Mouse (Mus musculus): ENCODE measurements at regions not wholly inside any gene's neighbourhood (a gene's known extent, or its start where the extent isn't known, plus 50 kb on each side); places are given as distances from the start of the nearest gene placed in this dataset.

- H3K4me3 ChIP-seq: no peak overlapping the region
- H3K36me3 ChIP-seq: no peaks in the 10 kb centered on the region
- H3K27me3 ChIP-seq (ENCODE audit: low read depth, poor library complexity, severe bottlenecking): no peaks in the 10 kb centered on the region
- H3K9me3 ChIP-seq (replicated peaks): no peaks in the 10 kb centered on the region
- no peak overlapping the region for H3K27ac ChIP-seq
- no peaks in the 10 kb centered on the region for H3K4me1 ChIP-seq
- DNase-seq (ENCODE audit: low spot score): no peak
- WGBS: 74% methylated on average over 6 of the region's 6 CpGs
Observed at GRCm38 (mm10) chr10:119146342-119146741, 93.5 kb downstream of the Cand1 start.

GRCm38 (mm10) chr10:119142866-119143265 is 97.0 kb downstream of the Cand1 start:
- Histone ChIP-seq H3K4me1 (peaks cover 3% of the 10 kb centered on the region; the same call in 1 of the 2 replicates), H3K4me3 (no peak overlapping the region), H3K27me3 (ENCODE audit: low read depth, poor library complexity, severe bottlenecking) (no peaks in the 10 kb centered on the region), H3K9me3 (replicated peaks) (no peaks in the 10 kb centered on the region), H3K27ac (no peak overlapping the region), H3K36me3 (no peaks in the 10 kb centered on the region)
- 95% methylated on average over 6 of the region's 6 CpGs for WGBS
- DNase-seq (ENCODE audit: low spot score): no peak

GRCm38 (mm10) chr10:119142307-119142706 is 97.5 kb downstream of the Cand1 start:
- no peak overlapping the region for H3K27ac ChIP-seq
- no peaks in the 10 kb centered on the region for H3K36me3 ChIP-seq
- 92% methylated on average over 5 of the region's 5 CpGs for WGBS
- DNase-seq (ENCODE audit: low spot score): no peak
- no peak overlapping the region for H3K4me3 ChIP-seq
- H3K27me3 ChIP-seq (ENCODE audit: low read depth, poor library complexity, severe bottlenecking): no peaks in the 10 kb centered on the region
- peaks cover 3% of the 10 kb centered on the region; the same call in 1 of the 2 replicates for H3K4me1 ChIP-seq
- H3K9me3 ChIP-seq (replicated peaks): no peaks in the 10 kb centered on the region

- H3K36me3 ChIP-seq: no peaks in the 10 kb centered on the region
- no peak for DNase-seq (ENCODE audit: low spot score)
- no peak overlapping the region for H3K4me3 ChIP-seq
- no peaks in the 10 kb centered on the region for H3K9me3 ChIP-seq (replicated peaks)
- H3K4me1 ChIP-seq: peaks cover 15% of the 10 kb centered on the region; the same call in 1 of the 2 replicates
- 75% methylated on average over 6 of the region's 6 CpGs for WGBS
- no peak overlapping the region for H3K27ac ChIP-seq
- H3K27me3 ChIP-seq (ENCODE audit: low read depth, poor library complexity, severe bottlenecking): 0 out of 2 replicates have a peak, but pooled peaks cover 7% of the 10 kb centered on the region
Observed at GRCm38 (mm10) chr10:119138237-119138636, 101.6 kb downstream of the Cand1 start.

GRCm38 (mm10) chr10:119135489-119135924 is 104.3 kb downstream of the Cand1 start:
- DNase-seq (ENCODE audit: low spot score): no peak
- 0 out of 2 replicates have a peak, but pooled peaks cover 7% of the 10 kb centered on the region for H3K27me3 ChIP-seq (ENCODE audit: low read depth, poor library complexity, severe bottlenecking)
- no peak overlapping the region for H3K4me3 ChIP-seq
- H3K36me3 ChIP-seq: no peaks in the 10 kb centered on the region
- WGBS: 39% methylated on average over 11 of the region's 11 CpGs
- no peak overlapping the region for H3K27ac ChIP-seq
- no peaks in the 10 kb centered on the region for H3K9me3 ChIP-seq (replicated peaks)
- H3K4me1 ChIP-seq: peaks cover 24% of the 10 kb centered on the region

GRCm38 (mm10) chr10:119134797-119135488 is 104.9 kb downstream of the Cand1 start:
- H3K4me1 ChIP-seq: peaks cover 23% of the 10 kb centered on the region
- no peak for DNase-seq (ENCODE audit: low spot score)
- H3K27me3 ChIP-seq (ENCODE audit: low read depth, poor library complexity, severe bottlenecking): 0 out of 2 replicates have a peak, but pooled peaks cover 7% of the 10 kb centered on the region
- no peak overlapping the region for H3K4me3 ChIP-seq
- no peak overlapping the region for H3K27ac ChIP-seq
- WGBS: 63% methylated on average over 10 of the region's 10 CpGs
- no peaks in the 10 kb centered on the region for H3K36me3 ChIP-seq
- no peaks in the 10 kb centered on the region for H3K9me3 ChIP-seq (replicated peaks)

- Histone ChIP-seq H3K4me1 (peaks cover 23% of the 10 kb centered on the region), H3K9me3 (replicated peaks) (no peaks in the 10 kb centered on the region), H3K36me3 (no peaks in the 10 kb centered on the region), H3K4me3 (peak overlapping the region; percentile 30), H3K27ac (peak overlapping the region; percentile 14; the same call in 1 of the 2 replicates), H3K27me3 (ENCODE audit: low read depth, poor library complexity, severe bottlenecking) (0 out of 2 replicates have a peak, but pooled peaks cover 7% of the 10 kb centered on the region)
- peak; percentile 69 for DNase-seq (ENCODE audit: low spot score)
- WGBS: 23% methylated on average over 16 of the region's 16 CpGs
Observed at GRCm38 (mm10) chr10:119131977-119132376, 107.9 kb downstream of the Cand1 start.

- no peak for DNase-seq (ENCODE audit: low spot score)
- Histone ChIP-seq H3K27me3 (ENCODE audit: low read depth, poor library complexity, severe bottlenecking) (0 out of 2 replicates have a peak, but pooled peaks cover 6% of the 10 kb centered on the region), H3K36me3 (no peaks in the 10 kb centered on the region), H3K4me3 (no peak overlapping the region), H3K9me3 (replicated peaks) (no peaks in the 10 kb centered on the region), H3K27ac (no peak overlapping the region), H3K4me1 (peaks cover 21% of the 10 kb centered on the region)
- 81% methylated on average over 6 of the region's 6 CpGs for WGBS
Observed at GRCm38 (mm10) chr10:119130676-119131075, 109.2 kb downstream of the Cand1 start.

GRCm38 (mm10) chr10:119128035-119128434 is 111.8 kb downstream of the Cand1 start:
- Histone ChIP-seq H3K36me3 (no peaks in the 10 kb centered on the region), H3K4me1 (peaks cover 10% of the 10 kb centered on the region), H3K9me3 (replicated peaks) (no peaks in the 10 kb centered on the region), H3K27me3 (ENCODE audit: low read depth, poor library complexity, severe bottlenecking) (no peaks in the 10 kb centered on the region), H3K27ac (no peak overlapping the region), H3K4me3 (no peak overlapping the region)
- WGBS: 94% methylated on average over 3 of the region's 3 CpGs
- no peak for DNase-seq (ENCODE audit: low spot score)

- Histone ChIP-seq H3K4me3 (no peak overlapping the region), H3K9me3 (replicated peaks) (no peaks in the 10 kb centered on the region), H3K27me3 (ENCODE audit: low read depth, poor library complexity, severe bottlenecking) (no peaks in the 10 kb centered on the region), H3K27ac (no peak overlapping the region), H3K36me3 (no peaks in the 10 kb centered on the region), H3K4me1 (no peaks in the 10 kb centered on the region)
- WGBS: 89% methylated on average over 5 of the region's 5 CpGs
- no peak for DNase-seq (ENCODE audit: low spot score)
Observed at GRCm38 (mm10) chr10:119123517-119123916, 116.3 kb downstream of the Cand1 start.

- no peak overlapping the region for H3K27ac ChIP-seq
- H3K36me3 ChIP-seq: no peaks in the 10 kb centered on the region
- 96% methylated on average over 8 of the region's 8 CpGs for WGBS
- no peak overlapping the region for H3K4me3 ChIP-seq
- no peaks in the 10 kb centered on the region for H3K27me3 ChIP-seq (ENCODE audit: low read depth, poor library complexity, severe bottlenecking)
- H3K4me1 ChIP-seq: no peaks in the 10 kb centered on the region
- H3K9me3 ChIP-seq (replicated peaks): no peaks in the 10 kb centered on the region
- DNase-seq (ENCODE audit: low spot score): no peak
Observed at GRCm38 (mm10) chr10:119122347-119122746, 117.5 kb downstream of the Cand1 start.

GRCm38 (mm10) chr10:119121575-119121974 is 118.3 kb downstream of the Cand1 start:
- 71% methylated on average over 6 of the region's 6 CpGs for WGBS
- Histone ChIP-seq H3K9me3 (replicated peaks) (no peaks in the 10 kb centered on the region), H3K27ac (peak overlapping the region; percentile 7), H3K4me3 (no peak overlapping the region), H3K36me3 (no peaks in the 10 kb centered on the region), H3K4me1 (no peaks in the 10 kb centered on the region), H3K27me3 (ENCODE audit: low read depth, poor library complexity, severe bottlenecking) (no peaks in the 10 kb centered on the region)
- no peak for DNase-seq (ENCODE audit: low spot score)

- H3K36me3 ChIP-seq: no peaks in the 10 kb centered on the region
- peaks cover 7% of the 10 kb centered on the region for H3K4me1 ChIP-seq
- H3K27me3 ChIP-seq (ENCODE audit: low read depth, poor library complexity, severe bottlenecking): no peaks in the 10 kb centered on the region
- WGBS: 86% methylated on average over 2 of the region's 2 CpGs
- H3K9me3 ChIP-seq (replicated peaks): no peaks in the 10 kb centered on the region
- H3K4me3 ChIP-seq: no peak overlapping the region
- no peak for DNase-seq (ENCODE audit: low spot score)
- no peak overlapping the region for H3K27ac ChIP-seq
Observed at GRCm38 (mm10) chr10:119116843-119117390, 122.9 kb downstream of the Cand1 start.

All from limb, embryonic 10.5 days (tissue).